Mouse (Mus musculus) frontal cortex, adult 2 months (tissue): Measurements from ENCODE around the gene Pmm1. TPM values are rescaled to one million over a fixed set of nuclear protein-coding genes. Genes with fewer than 3 reads are reported as not detected.

Experiments used
- polyA plus RNA-seq: library from polyadenylated mRNA; depleted of rRNA; stranded (reverse); fragments of >200 nt; gene quantifications from 2 replicates; pipeline ENCODE4 v1.2.3, GENCODE M21; 2012; rRNA removed

Gene Pmm1
- polyA plus RNA-seq, 1 experiment = 283 TPM

Other genes with a start within 250 kb of the Pmm1 start
- gene Zc3h7b, start 215.9 kb downstream of the Pmm1 start, polyA plus RNA-seq = 82.6 and 89.3 TPM in 2 replicates
- 131 and 140 TPM in 2 replicates for gene Rangap1, start 215.4 kb downstream of the Pmm1 start, polyA plus RNA-seq
- gene Tef, start 158.5 kb downstream of the Pmm1 start, polyA plus RNA-seq = 245 and 256 TPM in 2 replicates
- 21.1 and 22.6 TPM in 2 replicates for gene Tob2, start 102.1 kb downstream of the Pmm1 start, polyA plus RNA-seq
- gene Phf5a, start 89.0 kb downstream of the Pmm1 start, polyA plus RNA-seq = 47.0 and 53.8 TPM in 2 replicates
- 534 and 538 TPM in 2 replicates for gene Aco2, start 88.6 kb downstream of the Pmm1 start, polyA plus RNA-seq
- 48.7 and 59.8 TPM in 2 replicates for gene Polr3h, start 34.7 kb downstream of the Pmm1 start, polyA plus RNA-seq
- 228 and 277 TPM in 2 replicates for gene Csdc2, start 24.2 kb downstream of the Pmm1 start, polyA plus RNA-seq
- gene 1700029P11Rik, start 19.6 kb upstream of the Pmm1 start, polyA plus RNA-seq = not detected in 2 replicates
- gene Xrcc6, start 26.9 kb upstream of the Pmm1 start, polyA plus RNA-seq = 23.3 and 27.2 TPM in 2 replicates
- 112 and 120 TPM in 2 replicates for gene Desi1, start 72.9 kb upstream of the Pmm1 start, polyA plus RNA-seq
- gene Snu13, start 86.7 kb upstream of the Pmm1 start, polyA plus RNA-seq = 132 and 144 TPM in 2 replicates
- gene 4930407I10Rik, start 98.2 kb upstream of the Pmm1 start, polyA plus RNA-seq = not detected in 2 replicates
- gene Mei1, start 109.1 kb upstream of the Pmm1 start, polyA plus RNA-seq = 3.8 and 4.1 TPM in 2 replicates
- gene Ccdc134, start 167.0 kb upstream of the Pmm1 start, polyA plus RNA-seq = 23.1 TPM in 2 replicates
- 142 and 155 TPM in 2 replicates for gene Srebf2, start 186.3 kb upstream of the Pmm1 start, polyA plus RNA-seq